Mouse (Mus musculus) intestine, embryonic 16.5 days (tissue): Measurements from ENCODE around the gene Lingo4. TPM values are rescaled to one million over a fixed set of nuclear protein-coding genes. Genes with fewer than 3 reads are reported as not detected.

Experiments
- ATAC-seq: fragments of 200-750 bp; cut with Nextera tagmentation; 2 replicates; pipeline ENCODE4 v1.8.0; 2017; ENCODE audit warnings: moderate TSS enrichment, moderate library complexity
- H3K27ac ChIP-seq: fragments of 300-500 bp; sonication (generic); 2 replicates; pipeline ENCODE4 v1.5.1; 2014; ENCODE audit warnings: mild to moderate bottlenecking, low read length
- H3K27me3 ChIP-seq: fragments of 300-500 bp; sonication (generic); replicated peaks from 2 replicates; pipeline ENCODE4 v1.6.1; 2014; ENCODE audit warnings: low read length, control low read depth, mixed read lengths; ENCODE audit not compliant: control insufficient read depth, insufficient read depth
- H3K36me3 ChIP-seq: fragments of 300-500 bp; sonication (generic); 2 replicates; pipeline ENCODE4 v1.6.1; 2014; ENCODE audit warnings: low read length, control low read depth; ENCODE audit not compliant: control insufficient read depth, insufficient read depth
- H3K4me1 ChIP-seq: fragments of 300-500 bp; sonication (generic); 2 replicates; pipeline ENCODE4 v1.6.1; 2014; ENCODE audit warnings: low read length, control low read depth, mixed read lengths; ENCODE audit not compliant: control insufficient read depth, insufficient read depth
- H3K4me2 ChIP-seq: fragments of 300-500 bp; sonication (generic); 2 replicates; pipeline ENCODE4 v1.6.1; 2014; ENCODE audit warnings: low read depth, low read length, control low read depth
- H3K4me3 ChIP-seq: fragments of 300-500 bp; sonication (generic); 2 replicates; pipeline ENCODE4 v1.5.1; 2014; ENCODE audit warnings: mild to moderate bottlenecking, low read length
- H3K9ac ChIP-seq: fragments of 300-500 bp; sonication (generic); 2 replicates; pipeline ENCODE4 v1.6.1; 2014; ENCODE audit warnings: low read depth, low read length
- H3K9me3 ChIP-seq: fragments of 300-500 bp; sonication (generic); 2 replicates; pipeline ENCODE4 v1.6.1; 2016; ENCODE audit warnings: low read length, control low read depth; ENCODE audit not compliant: control insufficient read depth
- WGBS: fragments of 180-500 bp; shearing (Covaris S2); extraction: QIAGEN DNeasy Blood & Tissue Kit; methylation state at CpG from one replicate; pipeline ENCODE4 v1.1.7; 2014; 5-methylcytosine and 5-hydroxymethylcytosine counted together
- polyA plus RNA-seq: library from polyadenylated mRNA; unstranded; fragments of >200 nt; fragmentation: Nextera tagmentation; extraction: Ambion mirVana; gene quantifications from 2 replicates; pipeline ENCODE4 v1.2.1, GENCODE M21; 2015

The Lingo4 gene
- polyA plus RNA-seq, 1 experiment from 2014 or later: 0.48 TPM

GRCm38 (mm10) chr3:94379831-94380510, 18.3 kb upstream of the Lingo4 start:
- no peaks in the 10 kb centered on the region for H3K36me3 ChIP-seq
- H3K4me3 ChIP-seq: no peak overlapping the region
- H3K4me1 ChIP-seq: peaks cover 5% of the 10 kb centered on the region; the same call in 1 of the 2 replicates
- H3K27me3 ChIP-seq: no peaks in the 10 kb centered on the region
- no peak for ATAC-seq
- H3K9ac ChIP-seq: no peak overlapping the region
- H3K27ac ChIP-seq: no peak overlapping the region
- no peaks in the 10 kb centered on the region for H3K9me3 ChIP-seq
- 28% methylated on average over 9 of the region's 9 CpGs for WGBS
- H3K4me2 ChIP-seq: no peak overlapping the region

DNA sequence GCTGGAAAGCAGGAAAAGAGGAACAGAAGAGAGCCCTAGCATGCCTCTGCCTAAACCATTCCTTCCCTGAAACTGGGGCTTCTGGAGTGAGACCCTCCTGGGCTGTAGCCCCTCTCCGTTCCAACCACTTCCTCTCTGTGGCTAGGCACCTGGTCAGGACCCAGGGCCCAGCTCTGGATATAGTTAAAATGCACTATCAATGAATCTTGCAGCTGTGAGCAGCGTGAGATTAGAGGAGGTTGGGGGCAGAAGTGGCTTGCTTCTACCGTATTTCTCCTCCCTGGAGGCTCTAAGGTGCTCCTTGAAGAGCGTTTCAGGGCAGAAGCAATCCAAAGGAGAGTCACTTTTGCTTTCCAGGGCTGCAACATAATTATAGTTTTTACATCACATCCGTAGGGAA, 16.0 kb upstream of the Lingo4 start:
- H3K36me3 ChIP-seq: no peaks in the 10 kb centered on the region
- no peaks in the 10 kb centered on the region for H3K9me3 ChIP-seq
- H3K4me1 ChIP-seq: peaks cover 3% of the 10 kb centered on the region; the same call in 1 of the 2 replicates
- no peak overlapping the region for H3K9ac ChIP-seq
- no peaks in the 10 kb centered on the region for H3K27me3 ChIP-seq
- ATAC-seq: no peak
- no peak overlapping the region for H3K4me2 ChIP-seq
- WGBS: 72% methylated on average over 5 of the region's 5 CpGs
- no peak overlapping the region for H3K4me3 ChIP-seq
- H3K27ac ChIP-seq: no peak overlapping the region

DNA sequence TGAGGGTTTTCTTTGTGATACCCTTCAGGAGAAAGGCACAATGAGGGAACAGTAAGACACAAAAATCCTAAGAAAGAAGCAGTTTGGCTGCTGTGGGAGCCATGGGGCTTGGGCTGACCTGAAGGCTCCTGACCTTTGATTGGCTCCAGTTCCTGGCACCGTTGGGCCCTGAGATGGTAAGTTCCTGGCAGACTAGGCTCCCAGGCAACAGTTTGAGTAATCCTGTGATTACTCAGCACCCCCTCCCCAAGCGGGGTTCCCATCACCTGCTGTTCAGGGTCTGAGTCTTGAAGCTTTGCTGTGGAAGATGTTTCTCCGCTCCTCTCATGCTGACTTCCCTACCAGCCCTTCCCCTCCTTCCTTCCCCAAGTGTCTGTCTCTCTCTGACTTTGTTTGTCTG, 14.8 kb upstream of the Lingo4 start:
- ATAC-seq: no peak
- Histone ChIP-seq H3K27ac (no peak overlapping the region), H3K9ac (no peak overlapping the region), H3K4me2 (no peak overlapping the region), H3K4me1 (no peaks in the 10 kb centered on the region), H3K27me3 (no peaks in the 10 kb centered on the region), H3K9me3 (no peaks in the 10 kb centered on the region), H3K4me3 (no peak overlapping the region), H3K36me3 (no peaks in the 10 kb centered on the region)
- WGBS: 72% methylated on average over 3 of the region's 3 CpGs

GRCm38 (mm10) chr3:94386671-94387070, 11.6 kb upstream of the Lingo4 start:
- no peaks in the 10 kb centered on the region for H3K4me1 ChIP-seq
- H3K9ac ChIP-seq: no peak overlapping the region
- H3K27me3 ChIP-seq: no peaks in the 10 kb centered on the region
- H3K9me3 ChIP-seq: no peaks in the 10 kb centered on the region
- ATAC-seq: no peak
- no peak overlapping the region for H3K4me3 ChIP-seq
- H3K27ac ChIP-seq: no peak overlapping the region
- WGBS: 67% methylated on average over 4 of the region's 4 CpGs
- H3K36me3 ChIP-seq: no peaks in the 10 kb centered on the region
- no peak overlapping the region for H3K4me2 ChIP-seq

DNA sequence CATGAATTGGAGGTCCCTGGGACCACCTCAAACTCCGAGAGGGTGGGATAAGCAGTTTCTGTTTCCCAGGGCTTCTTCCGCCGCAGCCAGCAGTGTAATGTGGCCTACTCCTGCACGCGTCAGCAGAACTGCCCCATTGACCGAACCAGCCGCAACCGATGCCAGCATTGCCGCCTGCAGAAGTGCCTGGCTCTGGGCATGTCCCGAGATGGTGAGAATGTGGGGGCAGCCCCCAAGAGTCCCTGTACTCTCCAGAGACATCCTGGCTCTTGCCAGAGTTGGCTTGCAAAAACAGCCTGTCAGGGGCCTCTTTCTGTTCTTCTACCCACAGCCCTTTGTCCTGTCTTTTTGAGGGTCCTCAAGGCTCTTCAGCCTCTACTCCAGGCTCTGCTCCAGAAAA, 10.9 kb upstream of the Lingo4 start:
- Histone ChIP-seq H3K4me3 (no peak overlapping the region), H3K4me2 (no peak overlapping the region), H3K4me1 (no peaks in the 10 kb centered on the region), H3K27ac (no peak overlapping the region), H3K9me3 (no peaks in the 10 kb centered on the region), H3K9ac (no peak overlapping the region), H3K36me3 (no peaks in the 10 kb centered on the region), H3K27me3 (no peaks in the 10 kb centered on the region)
- 91% methylated on average over 10 of the region's 10 CpGs for WGBS
- no peak for ATAC-seq

- no peaks in the 10 kb centered on the region for H3K36me3 ChIP-seq
- H3K4me3 ChIP-seq: no peak overlapping the region
- no peak overlapping the region for H3K4me2 ChIP-seq
- H3K27ac ChIP-seq: no peak overlapping the region
- H3K9me3 ChIP-seq: no peaks in the 10 kb centered on the region
- no peak overlapping the region for H3K9ac ChIP-seq
- WGBS: 65% methylated on average over 5 of the region's 5 CpGs
- no peak for ATAC-seq
- H3K4me1 ChIP-seq: no peaks in the 10 kb centered on the region
- H3K27me3 ChIP-seq: no peaks in the 10 kb centered on the region
Measured at GRCm38 (mm10) chr3:94388047-94388446, 10.3 kb upstream of the Lingo4 start.

- no peak for ATAC-seq
- Histone ChIP-seq H3K36me3 (no peaks in the 10 kb centered on the region), H3K9ac (no peak overlapping the region), H3K27me3 (no peaks in the 10 kb centered on the region), H3K27ac (no peak overlapping the region), H3K4me2 (no peak overlapping the region), H3K4me3 (no peak overlapping the region), H3K4me1 (no peaks in the 10 kb centered on the region), H3K9me3 (no peaks in the 10 kb centered on the region)
- 92% methylated on average over 16 of the region's 16 CpGs for WGBS
Measured at GRCm38 (mm10) chr3:94389420-94389819, 8.9 kb upstream of the Lingo4 start.

DNA sequence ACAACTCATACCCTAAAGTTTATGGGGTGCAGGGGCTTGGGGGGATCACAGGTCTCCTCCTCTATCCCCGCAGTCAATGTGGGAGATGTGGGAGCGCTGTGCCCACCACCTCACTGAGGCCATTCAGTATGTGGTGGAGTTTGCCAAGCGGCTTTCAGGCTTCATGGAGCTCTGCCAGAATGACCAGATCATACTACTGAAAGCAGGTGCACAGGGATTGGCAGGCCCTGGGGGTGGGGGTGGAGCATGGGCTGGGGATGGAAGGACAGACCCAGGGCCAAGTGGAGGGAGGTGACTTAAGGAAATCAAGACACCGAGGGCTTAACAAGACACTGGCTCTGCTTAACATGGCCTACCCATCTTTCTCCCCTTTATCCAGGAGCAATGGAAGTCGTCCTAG, 7.3 kb upstream of the Lingo4 start:
- H3K4me2 ChIP-seq: no peak overlapping the region
- H3K4me1 ChIP-seq: no peaks in the 10 kb centered on the region
- WGBS: 80% methylated on average over 5 of the region's 5 CpGs
- ATAC-seq: no peak
- no peaks in the 10 kb centered on the region for H3K36me3 ChIP-seq
- no peaks in the 10 kb centered on the region for H3K27me3 ChIP-seq
- no peaks in the 10 kb centered on the region for H3K9me3 ChIP-seq
- no peak overlapping the region for H3K9ac ChIP-seq
- no peak overlapping the region for H3K4me3 ChIP-seq
- no peak overlapping the region for H3K27ac ChIP-seq

GRCm38 (mm10) chr3:94392128-94392527, 6.2 kb upstream of the Lingo4 start:
- Histone ChIP-seq H3K36me3 (no peaks in the 10 kb centered on the region), H3K4me3 (no peak overlapping the region), H3K4me2 (no peak overlapping the region), H3K9ac (no peak overlapping the region), H3K27me3 (no peaks in the 10 kb centered on the region), H3K4me1 (no peaks in the 10 kb centered on the region), H3K9me3 (no peaks in the 10 kb centered on the region), H3K27ac (no peak overlapping the region)
- ATAC-seq: no peak
- WGBS: 76% methylated on average over 2 of the region's 2 CpGs

DNA sequence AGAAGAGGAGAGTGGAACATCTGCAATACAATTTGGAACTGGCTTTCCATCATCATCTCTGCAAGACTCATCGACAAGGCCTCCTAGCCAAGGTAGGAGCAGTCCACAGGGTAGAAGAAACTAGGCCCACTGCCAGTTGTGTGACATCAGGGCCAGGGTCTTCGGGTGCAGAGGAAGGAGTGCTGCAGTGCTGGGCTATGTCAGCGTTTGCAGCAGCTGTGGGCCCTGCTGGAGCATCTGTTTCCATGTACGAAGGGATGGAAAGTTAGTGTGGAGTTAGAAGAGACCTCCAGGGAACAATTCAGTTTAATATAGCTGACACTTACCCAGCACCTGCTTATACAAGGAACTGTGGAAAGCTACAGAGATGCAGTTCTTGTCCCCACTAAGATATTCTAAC, 5.3 kb upstream of the Lingo4 start:
- no peaks in the 10 kb centered on the region for H3K4me1 ChIP-seq
- no peaks in the 10 kb centered on the region for H3K27me3 ChIP-seq
- H3K9ac ChIP-seq: no peak overlapping the region
- no peak overlapping the region for H3K4me3 ChIP-seq
- no peaks in the 10 kb centered on the region for H3K9me3 ChIP-seq
- H3K27ac ChIP-seq: no peak overlapping the region
- no peak overlapping the region for H3K4me2 ChIP-seq
- WGBS: 76% methylated on average over 4 of the region's 4 CpGs
- no peak for ATAC-seq
- H3K36me3 ChIP-seq: no peaks in the 10 kb centered on the region
